Mouse (Mus musculus) bone marrow, adult 2 months (tissue): ENCODE data around the gene Gpx4. TPM values are rescaled to one million over a fixed set of nuclear protein-coding genes. Genes with fewer than 3 reads are reported as not detected.
A peak's percentile ranks its signal among the peaks of the same experiment; 100 is the strongest.

Experiments
- H3K27ac ChIP-seq: fragments of 200-500 bp; 2 replicates; pipeline ENCODE4 v1.5.1; 2012; ENCODE audit warnings: low read depth, mild to moderate bottlenecking, control low read depth, inconsistent platforms, low read length; ENCODE audit not compliant: control insufficient read depth, poor library complexity, insufficient read depth
- H3K4me1 ChIP-seq: fragments of 200-500 bp; 2 replicates; pipeline ENCODE4 v1.6.1; 2011; ENCODE audit warnings: low read length; ENCODE audit not compliant: control insufficient read depth, insufficient read depth
- H3K4me3 ChIP-seq: fragments of 200-500 bp; replicated peaks from 2 replicates; pipeline ENCODE3; 2011; ENCODE audit warnings: mild to moderate bottlenecking, low read depth, low read length, control low read depth; ENCODE audit not compliant: control insufficient read depth
- CTCF ChIP-seq: fragments of 200-500 bp; IDR thresholded peaks from 2 replicates; pipeline ENCODE4 v1.5.1; 2011; ENCODE audit warnings: low read length, control low read depth; ENCODE audit not compliant: control insufficient read depth, insufficient read depth
- POLR2A ChIP-seq: fragments of 200-500 bp; IDR thresholded peaks from 2 replicates; pipeline ENCODE4 v1.6.1; 2011; ENCODE audit warnings: low read depth, mild to moderate bottlenecking, control low read depth, low read length, borderline replicate concordance; ENCODE audit not compliant: control insufficient read depth
- WGBS: fragments of 180-500 bp; shearing (Covaris S2); methylation state at CpG from one replicate; pipeline ENCODE4 v1.1.7; 2018; 5-methylcytosine and 5-hydroxymethylcytosine counted together
- polyA plus RNA-seq: library from polyadenylated mRNA; stranded (reverse); fragments of >200 nt; gene quantifications from 2 replicates; pipeline ENCODE4 v1.2.4, GENCODE M21; 2011; ENCODE audit warnings: low replicate concordance; ENCODE audit not compliant: missing spikeins, insufficient read depth, insufficient read length

Gene Gpx4
- polyA plus RNA-seq, 1 experiment = 2,392 TPM

GRCm38 (mm10) chr10:80092690-80093089 lies 45.7 kb downstream of the Gpx4 start:
- H3K4me1 ChIP-seq = peaks cover 5% of the 10 kb centered on the region
- no peak for TF ChIP-seq POLR2A
- no peak for TF ChIP-seq CTCF
- no peak overlapping the region for H3K4me3 ChIP-seq
- no peak overlapping the region for H3K27ac ChIP-seq
- 79% methylated on average over 5 of the region's 5 CpGs for WGBS

GRCm38 (mm10) chr10:80094085-80094484 lies 47.1 kb downstream of the Gpx4 start:
- Histone ChIP-seq H3K4me3 (no peak overlapping the region), H3K4me1 (peaks cover 7% of the 10 kb centered on the region), H3K27ac (no peak overlapping the region)
- 89% methylated on average over 6 of the region's 6 CpGs for WGBS
- no peak for TF ChIP-seq CTCF
- TF ChIP-seq POLR2A = no peak

GRCm38 (mm10) chr10:80094684-80095083 lies 47.7 kb downstream of the Gpx4 start:
- 87% methylated on average over 3 of the region's 3 CpGs for WGBS
- no peak overlapping the region for H3K27ac ChIP-seq
- no peak overlapping the region for H3K4me3 ChIP-seq
- no peak for TF ChIP-seq CTCF
- TF ChIP-seq POLR2A = no peak
- H3K4me1 ChIP-seq = peaks cover 7% of the 10 kb centered on the region

- TF ChIP-seq CTCF (no peak), POLR2A (no peak)
- no peak overlapping the region for H3K4me3 ChIP-seq
- 94% methylated on average over 5 of the region's 5 CpGs for WGBS
- peaks cover 9% of the 10 kb centered on the region for H3K4me1 ChIP-seq
- no peak overlapping the region for H3K27ac ChIP-seq
These were observed 48.6 kb downstream of the Gpx4 start for GRCm38 (mm10) chr10:80095547-80095946.

GRCm38 (mm10) chr10:80097275-80097674 lies 50.3 kb downstream of the Gpx4 start:
- no peak overlapping the region for H3K4me3 ChIP-seq
- H3K27ac ChIP-seq = no peak overlapping the region
- no peak for TF ChIP-seq POLR2A
- no peak for TF ChIP-seq CTCF
- 13% methylated on average over 7 of the region's 7 CpGs for WGBS
- peaks cover 11% of the 10 kb centered on the region for H3K4me1 ChIP-seq

- Histone ChIP-seq H3K4me3 (peak overlapping the region; percentile 30), H3K27ac (peak overlapping the region; percentile 27; the same call in 1 of the 2 replicates), H3K4me1 (peaks cover 14% of the 10 kb centered on the region)
- no peak for TF ChIP-seq POLR2A
- no peak for TF ChIP-seq CTCF
- 42% methylated on average over 5 of the region's 5 CpGs for WGBS
These were observed 51.7 kb downstream of the Gpx4 start for GRCm38 (mm10) chr10:80098630-80099029.

- no peak for TF ChIP-seq POLR2A
- TF ChIP-seq CTCF = no peak
- H3K4me1 ChIP-seq = peaks cover 14% of the 10 kb centered on the region
- WGBS = 72% methylated on average over 11 of the region's 11 CpGs
- H3K4me3 ChIP-seq = peak overlapping the region; percentile 97
- H3K27ac ChIP-seq = peak overlapping the region; percentile 17; the same call in 1 of the 2 replicates
These were observed 54.0 kb downstream of the Gpx4 start for GRCm38 (mm10) chr10:80100982-80101381.

- H3K4me3 ChIP-seq = peak overlapping the region; percentile 97
- peak overlapping the region; percentile 96 for H3K27ac ChIP-seq
- peak; percentile 94; the same call in 1 of the 2 replicates for TF ChIP-seq POLR2A
- TF ChIP-seq CTCF = no peak; the same call in 1 of the 2 replicates
- WGBS = 1% methylated on average over 59 of the region's 59 CpGs
- peaks cover 13% of the 10 kb centered on the region for H3K4me1 ChIP-seq
These were observed 55.4 kb downstream of the Gpx4 start for GRCm38 (mm10) chr10:80102216-80102915.
